Mouse (Mus musculus): ENCODE data around the gene Pagr1b. TPM values are rescaled to one million over a fixed set of nuclear protein-coding genes. Genes with fewer than 3 reads are reported as not detected.

The Pagr1b gene
- 1.0 TPM in 1 of 2 replicates, not detected in the other for polyA plus RNA-seq (2015; fragmentation: Nextera tagmentation; extraction: Ambion mirVana)

DNA sequence TGATC lies at the start of gene Pagr1b:
TSS of gene Pagr1b (minus strand) at position 4 of the 5 bp plus-strand sequence.
- peaks cover 49% of the 10 kb centered on the region for H3K4me1 ChIP-seq
- ATAC-seq (ENCODE audit: insufficient read depth, low FRiP score, low read depth), result no peak
- peak within 1 kb of the TSS; percentile 86 for H3K4me2 ChIP-seq
- H3K36me3 ChIP-seq, result peaks cover 12% of the 10 kb centered on the region
- peak within 1 kb of the TSS; percentile 98 for H3K27ac ChIP-seq
- H3K27me3 ChIP-seq (replicated peaks), result no peaks in the 10 kb centered on the region
- H3K9ac ChIP-seq, result peak within 1 kb of the TSS; percentile 88
- H3K4me3 ChIP-seq (replicated peaks), result peak within 1 kb of the TSS; percentile 71
- no peaks in the 10 kb centered on the region for H3K9me3 ChIP-seq

- H3K9me3 ChIP-seq, result no peaks in the 10 kb centered on the region
- H3K4me3 ChIP-seq (replicated peaks), result no peak overlapping the region
- no peaks in the 10 kb centered on the region for H3K36me3 ChIP-seq
- 85% methylated on average over 6 of the region's 6 CpGs for WGBS
- H3K27me3 ChIP-seq (replicated peaks), result no peaks in the 10 kb centered on the region
- no peak overlapping the region for H3K4me2 ChIP-seq
- ATAC-seq (ENCODE audit: insufficient read depth, low FRiP score, low read depth), result no peak
- no peaks in the 10 kb centered on the region for H3K4me1 ChIP-seq
- H3K27ac ChIP-seq, result no peak overlapping the region
- no peak overlapping the region for H3K9ac ChIP-seq
Measured at GRCm38 (mm10) chr7:127065538-127065937, 49.3 kb upstream of the Pagr1b start.

DNA sequence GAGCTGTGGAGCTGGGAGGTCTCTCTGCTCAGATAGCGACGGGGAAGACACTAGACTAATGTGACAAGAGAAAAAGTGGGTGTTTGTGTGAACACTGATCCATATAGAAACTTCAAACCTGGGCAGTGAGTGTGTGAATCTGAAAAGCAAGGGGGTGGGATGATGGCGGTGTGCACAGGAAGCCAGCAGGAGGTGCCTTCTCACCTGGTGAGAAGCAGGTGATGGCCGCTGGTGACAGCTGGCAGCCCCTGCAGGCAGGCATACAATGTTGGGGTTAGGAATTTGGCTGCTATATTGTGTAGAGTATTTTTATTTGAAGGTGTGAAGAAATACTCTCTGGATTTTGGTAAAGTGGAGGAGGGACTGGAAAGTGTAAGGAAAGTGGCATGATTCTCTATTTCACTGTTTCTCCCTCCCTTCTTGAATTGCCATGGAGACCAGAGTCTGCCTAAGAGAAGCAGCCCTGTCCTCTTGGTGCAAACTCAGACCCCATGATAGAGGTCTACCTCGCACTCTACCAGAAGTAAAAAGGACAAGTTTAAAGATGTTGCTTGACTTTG lies 38.8 kb upstream of the Pagr1b start:
- Histone ChIP-seq H3K4me1 (no peaks in the 10 kb centered on the region), H3K4me2 (no peak overlapping the region), H3K27ac (no peak overlapping the region), H3K4me3 (replicated peaks) (no peak overlapping the region), H3K27me3 (replicated peaks) (no peaks in the 10 kb centered on the region), H3K9me3 (no peaks in the 10 kb centered on the region), H3K36me3 (no peaks in the 10 kb centered on the region), H3K9ac (no peak overlapping the region)
- no peak for ATAC-seq (ENCODE audit: insufficient read depth, low FRiP score, low read depth)
- 57% methylated on average over 5 of the region's 5 CpGs for WGBS

DNA sequence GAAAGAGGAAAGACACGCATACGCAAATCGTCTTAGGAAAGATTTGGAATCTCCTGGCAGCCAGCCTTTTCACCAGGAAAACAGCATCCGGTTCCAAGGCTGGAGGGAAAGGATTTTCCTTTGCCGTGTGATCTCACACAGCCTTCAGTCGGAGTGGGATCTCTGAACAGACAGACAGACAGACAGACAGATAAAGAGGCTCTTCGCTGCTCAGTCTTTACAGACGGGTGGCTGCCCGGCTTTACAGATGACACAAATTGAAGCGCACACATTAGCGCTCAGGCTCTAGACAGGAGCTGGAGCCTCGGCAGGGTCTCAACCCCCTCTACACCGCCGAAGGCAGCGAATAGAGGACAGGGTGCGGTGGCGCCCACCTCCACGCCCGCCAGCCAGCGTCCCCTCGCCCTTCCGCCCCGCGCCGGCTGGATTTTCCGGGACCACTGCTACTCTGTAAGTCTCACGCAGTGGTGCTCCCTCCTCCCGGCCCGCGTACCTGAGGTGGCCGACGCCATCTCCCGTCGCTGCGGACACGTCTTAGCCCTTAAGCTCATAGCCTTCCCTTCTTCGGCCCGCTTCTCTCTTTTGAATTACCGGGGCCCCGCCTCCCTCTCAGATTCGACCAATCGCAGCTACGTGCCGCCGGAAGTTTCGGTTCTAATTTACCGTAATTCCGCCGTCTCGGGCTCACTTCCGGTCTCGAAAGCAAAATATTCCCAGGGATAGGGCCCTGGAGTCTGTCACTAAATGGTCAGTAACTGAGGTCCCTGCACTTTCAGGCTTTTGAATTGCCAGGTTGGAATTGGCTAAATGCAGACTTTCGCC lies 25.8 kb upstream of the Pagr1b start, which contains the start of gene Kif22:
TSS of gene Kif22 (minus strand) at position 621 of the 822 bp plus-strand sequence.
- no peaks in the 10 kb centered on the region; the same call in 1 of the 2 replicates for H3K4me1 ChIP-seq
- WGBS, result under 1% methylated on average over 53 of the region's 53 CpGs
- H3K4me2 ChIP-seq, result peak within 1 kb of the TSS; percentile 82
- H3K27ac ChIP-seq, result peak within 1 kb of the TSS; percentile 72
- H3K9ac ChIP-seq, result peak within 1 kb of the TSS; percentile 75
- H3K9me3 ChIP-seq, result no peaks in the 10 kb centered on the region
- H3K4me3 ChIP-seq (replicated peaks), result peak within 1 kb of the TSS; percentile 96
- peak; percentile 89 for ATAC-seq (ENCODE audit: insufficient read depth, low FRiP score, low read depth)
- no peaks in the 10 kb centered on the region for H3K27me3 ChIP-seq (replicated peaks)
- H3K36me3 ChIP-seq, result no peaks in the 10 kb centered on the region

- 81% methylated on average over 1 of the region's 1 CpGs for WGBS
- Histone ChIP-seq H3K4me1 (peaks cover 9% of the 10 kb centered on the region), H3K4me2 (no peak overlapping the region), H3K9me3 (no peaks in the 10 kb centered on the region), H3K4me3 (replicated peaks) (no peak overlapping the region), H3K27me3 (replicated peaks) (no peaks in the 10 kb centered on the region), H3K27ac (no peak overlapping the region), H3K9ac (no peak overlapping the region), H3K36me3 (peaks cover 52% of the 10 kb centered on the region)
- no peak for ATAC-seq (ENCODE audit: insufficient read depth, low FRiP score, low read depth)
Measured at GRCm38 (mm10) chr7:127031244-127031643, 15.0 kb upstream of the Pagr1b start.

GRCm38 (mm10) chr7:127030172-127030571 lies 13.9 kb upstream of the Pagr1b start:
- Histone ChIP-seq H3K4me3 (replicated peaks) (no peak overlapping the region), H3K27me3 (replicated peaks) (no peaks in the 10 kb centered on the region), H3K4me1 (peaks cover 9% of the 10 kb centered on the region), H3K36me3 (peaks cover 43% of the 10 kb centered on the region), H3K4me2 (no peak overlapping the region), H3K9ac (no peak overlapping the region), H3K27ac (no peak overlapping the region), H3K9me3 (no peaks in the 10 kb centered on the region)
- 95% methylated on average over 1 of the region's 1 CpGs for WGBS
- ATAC-seq (ENCODE audit: insufficient read depth, low FRiP score, low read depth), result no peak

- Histone ChIP-seq H3K27me3 (replicated peaks) (no peaks in the 10 kb centered on the region), H3K9me3 (no peaks in the 10 kb centered on the region), H3K4me2 (peak overlapping the region; percentile 87), H3K9ac (peak overlapping the region; percentile 3; the same call in 1 of the 2 replicates), H3K4me3 (replicated peaks) (peak overlapping the region; percentile 91), H3K36me3 (peaks cover 37% of the 10 kb centered on the region), H3K27ac (peak overlapping the region; percentile 98), H3K4me1 (peaks cover 28% of the 10 kb centered on the region)
- no peak for ATAC-seq (ENCODE audit: insufficient read depth, low FRiP score, low read depth)
- WGBS, result 50% methylated on average over 8 of the region's 8 CpGs
Measured at GRCm38 (mm10) chr7:127027885-127028284, 11.6 kb upstream of the Pagr1b start.

DNA sequence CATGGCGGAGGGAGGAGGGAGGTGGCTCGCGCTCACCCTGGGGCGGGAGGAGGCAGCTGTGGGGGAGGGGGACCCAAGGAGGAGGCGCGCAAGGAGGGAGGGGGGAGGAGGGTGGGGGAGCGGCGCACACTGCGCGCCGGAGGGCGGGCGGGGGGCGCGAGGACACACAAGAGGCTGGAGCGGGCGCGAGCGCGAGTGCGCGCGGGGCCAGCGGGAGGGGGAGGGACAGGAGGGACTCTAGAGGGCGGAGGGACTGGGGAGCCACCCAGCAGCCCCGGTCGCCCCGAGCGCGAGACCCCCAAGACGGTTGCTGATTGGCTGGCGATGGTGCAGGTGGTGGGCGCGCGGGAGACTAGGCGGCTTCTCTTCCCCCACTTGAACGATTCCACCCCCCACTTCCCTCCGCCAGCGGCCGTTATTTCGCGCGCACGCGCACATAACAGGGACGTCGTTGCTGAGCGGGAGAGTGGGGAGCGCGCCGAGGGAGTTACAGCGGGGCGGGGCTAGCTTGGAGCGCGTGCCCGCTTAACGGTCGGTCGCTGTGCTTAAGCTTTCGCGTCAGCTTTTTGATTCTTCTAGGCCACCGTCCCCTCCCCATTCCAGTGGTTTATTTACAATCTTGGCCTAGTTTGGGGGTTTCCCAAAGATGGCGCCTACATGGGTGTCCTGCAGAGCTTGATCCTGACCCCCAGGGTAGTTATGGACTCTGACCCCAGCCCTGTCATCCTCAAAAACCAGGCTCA lies 10.9 kb upstream of the Pagr1b start, which contains the start of gene Maz:
TSS of gene Maz (minus strand) at position 54 of the 743 bp plus-strand sequence.
- peak within 1 kb of the TSS; percentile 91 for H3K4me3 ChIP-seq (replicated peaks)
- H3K9ac ChIP-seq, result peak within 1 kb of the TSS; percentile 97
- H3K4me1 ChIP-seq, result peaks cover 35% of the 10 kb centered on the region
- no peaks in the 10 kb centered on the region for H3K27me3 ChIP-seq (replicated peaks)
- H3K27ac ChIP-seq, result peak within 1 kb of the TSS; percentile 98
- peaks cover 36% of the 10 kb centered on the region for H3K36me3 ChIP-seq
- WGBS, result under 1% methylated on average over 59 of the region's 63 CpGs
- H3K4me2 ChIP-seq, result peak within 1 kb of the TSS; percentile 87
- H3K9me3 ChIP-seq, result no peaks in the 10 kb centered on the region
- peak; percentile 89 for ATAC-seq (ENCODE audit: insufficient read depth, low FRiP score, low read depth)

- WGBS, result no CpG with 5 or more reads among the region's 48 CpGs
- no peak; the same call in 1 of the 2 replicates for ATAC-seq (ENCODE audit: insufficient read depth, low FRiP score, low read depth)
- H3K4me2 ChIP-seq, result peak overlapping the region; percentile 87
- peak overlapping the region; percentile 91 for H3K4me3 ChIP-seq (replicated peaks)
- peaks cover 34% of the 10 kb centered on the region for H3K36me3 ChIP-seq
- no peaks in the 10 kb centered on the region for H3K27me3 ChIP-seq (replicated peaks)
- peak overlapping the region; percentile 98 for H3K27ac ChIP-seq
- H3K9me3 ChIP-seq, result no peaks in the 10 kb centered on the region
- H3K4me1 ChIP-seq, result peaks cover 40% of the 10 kb centered on the region
- peak overlapping the region; percentile 97 for H3K9ac ChIP-seq
Measured at GRCm38 (mm10) chr7:127026616-127026983, 10.3 kb upstream of the Pagr1b start.

DNA sequence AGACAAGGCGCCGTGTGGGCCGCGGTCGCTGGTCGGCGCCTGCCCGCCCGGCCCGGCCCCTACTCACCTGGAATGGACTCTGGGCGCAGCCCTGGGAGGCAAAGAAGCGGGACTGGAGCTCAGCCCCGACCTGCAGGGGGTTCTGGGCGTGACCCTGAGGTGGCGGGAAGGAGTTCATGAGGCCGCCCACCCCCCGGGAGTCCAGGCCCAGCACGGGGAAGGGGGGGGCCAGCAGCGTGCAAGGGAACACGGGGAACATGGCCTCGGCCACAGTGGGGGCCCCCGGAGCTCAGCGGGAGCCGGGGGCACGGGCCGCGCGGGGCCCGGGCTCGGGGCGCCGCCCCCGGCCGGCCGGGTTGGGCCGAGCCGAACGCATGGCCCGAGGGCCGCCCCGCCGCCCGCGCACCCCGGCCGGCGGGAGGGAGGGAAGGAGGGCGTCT lies 9.9 kb upstream of the Pagr1b start:
- Histone ChIP-seq H3K9me3 (no peaks in the 10 kb centered on the region), H3K4me3 (replicated peaks) (peak overlapping the region; percentile 91), H3K36me3 (peaks cover 30% of the 10 kb centered on the region), H3K4me2 (peak overlapping the region; percentile 87), H3K27me3 (replicated peaks) (no peaks in the 10 kb centered on the region), H3K27ac (peak overlapping the region; percentile 98), H3K4me1 (peaks cover 44% of the 10 kb centered on the region), H3K9ac (peak overlapping the region; percentile 97)
- ATAC-seq (ENCODE audit: insufficient read depth, low FRiP score, low read depth), result peak; percentile 12
- WGBS, result under 1% methylated on average over 39 of the region's 48 CpGs

GRCm38 (mm10) chr7:127025556-127026160 lies 9.4 kb upstream of the Pagr1b start:
- WGBS, result under 1% methylated on average over 63 of the region's 65 CpGs
- Histone ChIP-seq H3K9ac (peak overlapping the region; percentile 97), H3K36me3 (peaks cover 25% of the 10 kb centered on the region), H3K4me1 (peaks cover 50% of the 10 kb centered on the region), H3K4me2 (peak overlapping the region; percentile 87), H3K9me3 (no peaks in the 10 kb centered on the region), H3K4me3 (replicated peaks) (peak overlapping the region; percentile 91), H3K27me3 (replicated peaks) (no peaks in the 10 kb centered on the region), H3K27ac (peak overlapping the region; percentile 98)
- ATAC-seq (ENCODE audit: insufficient read depth, low FRiP score, low read depth), result no peak

All from stomach, embryonic 15.5 days (tissue).